Mouse (Mus musculus) C2C12 (cell line): Measurements from ENCODE around the gene Otof.

ENCODE experiments used
- CEBPB ChIP-seq: IDR thresholded peaks from one replicate; pipeline ENCODE4 v1.6.1; 2011; ENCODE audit warnings: low read depth, mild to moderate bottlenecking, control low read depth, moderate library complexity
- CTCF ChIP-seq: IDR thresholded peaks from one replicate; pipeline ENCODE4 v1.5.1; 2011; ENCODE audit not compliant: control insufficient read depth, insufficient read depth, insufficient read length
- FOSL1 ChIP-seq: IDR thresholded peaks from one replicate; pipeline ENCODE4 v1.8.0; 2011; ENCODE audit warnings: mild to moderate bottlenecking, low read length; ENCODE audit not compliant: poor library complexity, insufficient read depth, severe bottlenecking
- MAX ChIP-seq: IDR thresholded peaks from one replicate; pipeline ENCODE4 v1.6.1; 2011; ENCODE audit warnings: mild to moderate bottlenecking, control low read depth
- MYOD1 ChIP-seq: IDR thresholded peaks from one replicate; pipeline ENCODE4 v1.6.1; 2011; ENCODE audit warnings: low read depth; ENCODE audit not compliant: control insufficient read depth, insufficient read length
- MYOG ChIP-seq: IDR thresholded peaks from one replicate; pipeline ENCODE4 v1.6.1; 2011; ENCODE audit not compliant: control insufficient read depth, insufficient read length; ENCODE audit errors: extremely low read depth
- USF1 ChIP-seq: IDR thresholded peaks from one replicate; pipeline ENCODE4 v1.6.1; 2011; ENCODE audit warnings: low read depth, mild to moderate bottlenecking, control low read depth, moderate library complexity

DNA sequence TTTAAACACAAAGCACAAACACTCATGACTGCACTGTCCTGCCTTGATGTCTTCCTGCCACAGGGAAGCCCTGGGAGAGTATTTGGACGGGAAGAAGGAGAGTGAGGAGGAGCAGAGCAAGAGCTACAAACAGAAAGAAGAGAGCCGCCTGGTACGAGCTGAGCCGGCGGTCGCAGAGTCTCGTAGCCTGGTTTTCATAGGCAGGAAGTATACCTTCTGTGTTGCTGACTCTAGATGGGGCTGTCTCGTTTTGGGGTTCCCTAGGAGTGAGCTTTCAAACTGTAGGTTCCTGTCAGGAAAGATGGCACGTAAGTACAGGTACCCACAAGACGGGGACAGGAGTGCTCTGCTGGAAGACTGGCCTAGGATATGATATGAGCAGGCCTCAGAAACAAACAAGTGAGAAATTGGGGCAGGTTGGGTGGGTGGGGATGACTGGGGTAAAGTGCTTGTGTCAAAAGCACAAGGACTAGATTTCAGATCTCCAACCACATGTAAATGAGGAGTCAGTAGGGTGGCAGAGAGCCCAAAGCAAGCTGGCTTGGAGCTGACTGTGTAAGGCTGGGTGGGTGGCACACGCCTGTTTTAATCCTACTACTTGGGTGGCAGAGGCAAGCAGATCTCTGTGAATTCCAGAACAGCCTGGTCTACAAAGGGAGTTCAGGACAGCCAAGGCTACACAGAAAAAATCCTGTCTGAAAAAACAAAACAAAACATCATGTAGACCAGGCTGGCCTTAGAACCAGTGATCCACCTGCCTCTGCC is 119.9 kb downstream of the Otof start:
- TF ChIP-seq MYOD1: no peak
- TF ChIP-seq USF1: no peak
- no peak for TF ChIP-seq CTCF
- TF ChIP-seq CEBPB: no peak
- no peak for TF ChIP-seq MAX
- no peak for TF ChIP-seq MYOG
- TF ChIP-seq FOSL1: no peak
